Mouse (Mus musculus) heart, postnatal 0 days (tissue): ENCODE measurements at regions not wholly inside any gene's neighbourhood (a gene's known extent, or its start where the extent isn't known, plus 50 kb on each side); places are given as distances from the start of the nearest gene placed in this dataset.

Source experiments
- CTCF ChIP-seq: IDR thresholded peaks from 2 replicates; pipeline ENCODE4 v1.5.1; 2016; ENCODE audit warnings: antibody characterized with exemption, control low read depth, low read depth
- EP300 ChIP-seq: IDR thresholded peaks from 2 replicates; pipeline ENCODE4 v1.6.1; 2016; ENCODE audit warnings: antibody characterized with exemption, low read depth

GRCm38 (mm10) chr3:35475326-35475725 is 278.6 kb upstream of the Atp11b start:
- no peak for TF ChIP-seq CTCF
- no peak for TF ChIP-seq EP300
